Mouse (Mus musculus) myocyte (in vitro differentiated cells): Measurements from ENCODE around the gene Supt6. TPM values are rescaled to one million over a fixed set of nuclear protein-coding genes. Genes with fewer than 3 reads are reported as not detected.

Experiments
- H3K27me3 ChIP-seq: one replicate; pipeline ENCODE4 v1.6.1; 2011; ENCODE audit not compliant: control insufficient read depth, insufficient read depth, insufficient read length
- H3K36me3 ChIP-seq: one replicate; pipeline ENCODE4 v1.6.1; 2011; ENCODE audit not compliant: control insufficient read depth, insufficient read depth
- H3K4me2 ChIP-seq: one replicate; pipeline ENCODE4 v1.6.1; 2011; ENCODE audit warnings: low read depth, control low read depth
- H3K4me3 ChIP-seq: one replicate; pipeline ENCODE4 v1.5.1; 2011; ENCODE audit warnings: mild to moderate bottlenecking, control low read depth, moderate library complexity
- H3K79me2 ChIP-seq: one replicate; pipeline ENCODE4 v1.6.1; 2011; ENCODE audit not compliant: control insufficient read depth, insufficient read depth
- H3ac ChIP-seq: one replicate; pipeline ENCODE4 v1.6.1; 2011; ENCODE audit not compliant: control insufficient read depth, insufficient read length
- CEBPB ChIP-seq: IDR thresholded peaks from 2 replicates; pipeline ENCODE4 v1.6.1; 2011; ENCODE audit warnings: mild to moderate bottlenecking, moderate library complexity; ENCODE audit not compliant: poor library complexity, insufficient read depth, severe bottlenecking
- E2F4 ChIP-seq: IDR thresholded peaks from one replicate; pipeline ENCODE4 v1.6.1; 2011; ENCODE audit warnings: mild to moderate bottlenecking, control low read depth, moderate library complexity; ENCODE audit not compliant: insufficient read depth
- MAX ChIP-seq: IDR thresholded peaks from one replicate; pipeline ENCODE4 v1.6.1; 2011; ENCODE audit warnings: low read depth, mild to moderate bottlenecking, control low read depth
- MYOD1 ChIP-seq, 3 experiments: IDR thresholded peaks; one replicate each; pipeline ENCODE4 v1.6.1; 2011; ENCODE audit warnings: control low read depth in 2 of 3, low read depth in 2 of 3, mild to moderate bottlenecking in 2 of 3, moderate library complexity in 1 of 3; ENCODE audit not compliant: insufficient read length in 2 of 3, control insufficient read depth in 1 of 3
- MYOG ChIP-seq, 3 experiments: IDR thresholded peaks; one replicate each; pipeline ENCODE4 v1.6.1; 2011; ENCODE audit warnings: control low read depth in 2 of 3, low read depth in 2 of 3, mild to moderate bottlenecking in 2 of 3; ENCODE audit not compliant: insufficient read length in 2 of 3, control insufficient read depth in 1 of 3, insufficient read depth in 1 of 3
- POLR2A ChIP-seq: IDR thresholded peaks from one replicate; pipeline ENCODE4 v1.6.1; 2011; ENCODE audit warnings: low read depth, mild to moderate bottlenecking, control low read depth, moderate library complexity; ENCODE audit not compliant: insufficient read length
- POLR2AphosphoS2 ChIP-seq: IDR thresholded peaks from one replicate; pipeline ENCODE4 v1.6.1; 2011; ENCODE audit warnings: low read depth, control low read depth; ENCODE audit not compliant: insufficient read length
- REST ChIP-seq: IDR thresholded peaks from one replicate; pipeline ENCODE4 v1.6.1; 2011; ENCODE audit warnings: mild to moderate bottlenecking, control low read depth, moderate library complexity; ENCODE audit not compliant: insufficient read depth, insufficient read length
- SRF ChIP-seq: IDR thresholded peaks from one replicate; pipeline ENCODE4 v1.6.1; 2011; ENCODE audit warnings: low read depth; ENCODE audit not compliant: control insufficient read depth, insufficient read length
- TCF12 ChIP-seq: IDR thresholded peaks from one replicate; pipeline ENCODE4 v1.6.1; 2011; ENCODE audit warnings: mild to moderate bottlenecking, control low read depth; ENCODE audit not compliant: poor library complexity, insufficient read depth, severe bottlenecking
- TCF3 ChIP-seq: IDR thresholded peaks from one replicate; pipeline ENCODE4 v1.6.1; 2011; ENCODE audit warnings: low read depth, control low read depth; ENCODE audit not compliant: insufficient read length
- USF1 ChIP-seq: IDR thresholded peaks from one replicate; pipeline ENCODE4 v1.6.1; 2011; ENCODE audit warnings: low read depth, mild to moderate bottlenecking, control low read depth, moderate library complexity
- polyA plus RNA-seq: library from polyadenylated mRNA; unstranded; fragments of >200 nt; fragmentation: generic; extraction: Trizol; gene quantifications from one replicate; pipeline ENCODE4 v1.2.1, GENCODE M21; 2012; ENCODE audit warnings: missing spikeins

The Supt6 gene
- polyA plus RNA-seq, 1 experiment, result 42.3 TPM

DNA sequence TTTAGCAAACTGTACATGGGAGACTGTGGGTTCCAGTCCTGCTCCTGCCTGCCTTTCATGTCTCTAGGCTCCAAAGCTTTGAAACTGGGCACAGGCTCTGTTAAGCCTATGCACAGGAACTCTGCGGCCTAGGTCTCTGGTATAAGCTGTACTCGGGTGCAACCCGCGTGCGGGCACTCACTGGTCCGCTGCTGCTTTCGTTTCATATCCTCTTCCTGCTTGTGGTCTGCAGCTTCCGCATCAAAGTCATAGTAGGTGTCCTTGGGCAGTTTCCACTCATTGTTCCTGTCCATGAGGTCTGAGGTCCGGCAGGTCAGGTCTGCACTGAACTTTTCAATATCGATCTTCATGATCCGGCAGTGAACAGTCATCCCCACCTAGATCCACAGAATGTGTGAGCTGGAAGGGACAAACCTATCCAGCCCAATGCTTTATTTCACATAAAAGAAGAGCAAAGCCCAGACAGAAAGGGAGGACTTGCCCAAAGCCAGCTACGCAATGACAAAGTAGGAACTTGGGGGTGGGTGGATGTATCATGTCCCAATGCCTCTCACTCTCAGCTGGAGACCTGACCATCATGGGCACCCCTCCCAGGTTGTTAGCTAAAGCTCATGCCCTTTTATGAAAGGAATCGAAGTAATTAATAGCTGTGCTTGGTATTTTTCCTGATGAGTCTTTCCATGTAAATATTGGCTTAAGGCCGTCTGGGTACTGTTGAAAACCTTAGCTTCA, 32.5 kb downstream of the Supt6 start:
- Histone ChIP-seq H3K27me3 (no peaks in the 10 kb centered on the region), H3K4me2 (no peak overlapping the region), H3ac (no peak overlapping the region), H3K4me3 (no peak overlapping the region), H3K36me3 (peaks cover 82% of the 10 kb centered on the region), H3K79me2 (no peaks in the 10 kb centered on the region)
- no peak for TF ChIP-seq MAX
- TF ChIP-seq REST, result no peak
- TF ChIP-seq E2F4, result no peak
- TF ChIP-seq SRF, result no peak
- no peak for TF ChIP-seq MYOD1 (IDR thresholded peaks at IDR 0.05; ENCODE audit: control insufficient read depth in 1 of 3, insufficient read length in 2 of 3, low read depth in 2 of 3)
- TF ChIP-seq MYOG (IDR thresholded peaks at IDR 0.05; ENCODE audit: control insufficient read depth in 1 of 3, insufficient read depth in 1 of 3, insufficient read length in 2 of 3, low read depth in 2 of 3), result no peak
- TF ChIP-seq TCF3, result no peak
- TF ChIP-seq TCF12, result no peak
- TF ChIP-seq USF1, result no peak
- TF ChIP-seq POLR2AphosphoS2, result no peak

DNA sequence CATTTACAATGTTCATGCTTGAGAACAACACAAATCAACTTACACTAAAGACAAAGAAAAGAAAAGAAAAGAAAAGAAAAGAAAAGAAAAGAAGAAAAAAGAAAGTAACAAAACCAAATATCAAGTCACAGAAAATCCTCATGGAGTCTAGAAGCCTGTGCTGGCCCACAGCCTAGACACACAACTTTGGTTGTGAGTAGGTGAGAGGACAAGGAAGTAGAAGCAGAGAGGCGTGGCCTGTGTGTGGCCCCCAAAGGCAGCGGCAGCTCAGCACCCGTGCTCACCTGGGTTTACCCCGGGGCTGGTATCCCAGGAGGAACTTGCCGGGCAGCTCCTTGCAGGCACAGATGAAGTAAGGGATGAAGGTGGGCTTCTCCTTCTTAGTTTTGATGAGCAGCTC, 34.3 kb downstream of the Supt6 start:
- Histone ChIP-seq H3K4me2 (no peak overlapping the region), H3ac (no peak overlapping the region), H3K36me3 (peaks cover 65% of the 10 kb centered on the region), H3K79me2 (no peaks in the 10 kb centered on the region), H3K4me3 (no peak overlapping the region), H3K27me3 (no peaks in the 10 kb centered on the region)
- TF ChIP-seq E2F4, result no peak
- TF ChIP-seq REST, result no peak
- TF ChIP-seq MYOG (IDR thresholded peaks at IDR 0.05; ENCODE audit: control insufficient read depth in 1 of 3, insufficient read depth in 1 of 3, insufficient read length in 2 of 3, low read depth in 2 of 3), result no peak
- TF ChIP-seq TCF12, result no peak
- no peak for TF ChIP-seq USF1
- no peak for TF ChIP-seq SRF
- TF ChIP-seq POLR2AphosphoS2, result no peak
- no peak for TF ChIP-seq POLR2A
- no peak for TF ChIP-seq MYOD1 (IDR thresholded peaks at IDR 0.05; ENCODE audit: control insufficient read depth in 1 of 3, insufficient read length in 2 of 3, low read depth in 2 of 3)
- no peak for TF ChIP-seq MAX
- no peak for TF ChIP-seq CEBPB
- TF ChIP-seq TCF3, result no peak

GRCm38 (mm10) chr11:78210615-78211014, 35.2 kb downstream of the Supt6 start:
- Histone ChIP-seq H3K36me3 (peaks cover 58% of the 10 kb centered on the region), H3ac (no peak overlapping the region), H3K79me2 (no peaks in the 10 kb centered on the region), H3K4me2 (no peak overlapping the region), H3K27me3 (no peaks in the 10 kb centered on the region), H3K4me3 (no peak overlapping the region)
- TF ChIP-seq MYOG (IDR thresholded peaks at IDR 0.05; ENCODE audit: control insufficient read depth in 1 of 3, insufficient read depth in 1 of 3, insufficient read length in 2 of 3, low read depth in 2 of 3) (no peak), MAX (no peak), POLR2A (no peak), E2F4 (no peak), USF1 (no peak), TCF3 (no peak), TCF12 (no peak), REST (no peak), MYOD1 (IDR thresholded peaks at IDR 0.05; ENCODE audit: control insufficient read depth in 1 of 3, insufficient read length in 2 of 3, low read depth in 2 of 3) (no peak), CEBPB (no peak), POLR2AphosphoS2 (no peak), SRF (no peak)

DNA sequence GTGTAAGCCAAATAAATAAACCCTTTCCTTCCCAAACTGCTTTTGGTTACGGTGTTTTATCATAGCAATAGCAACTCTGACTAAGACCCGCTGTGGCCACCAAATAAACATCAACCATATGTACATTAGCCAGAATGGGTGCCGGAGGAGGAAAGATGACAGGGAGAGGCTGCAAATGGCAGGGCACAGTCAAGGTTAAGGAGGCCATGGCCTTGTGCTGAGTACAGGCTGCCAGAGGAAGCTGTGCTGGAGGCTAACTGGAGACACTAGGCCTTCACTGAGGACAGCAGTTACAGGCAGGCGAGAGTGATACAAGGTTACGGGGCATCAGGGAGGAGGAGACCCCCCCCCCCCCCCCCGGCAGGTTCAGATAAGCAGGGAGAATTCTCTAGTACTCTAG, 35.9 kb downstream of the Supt6 start:
- no peak overlapping the region for H3K4me3 ChIP-seq
- H3K27me3 ChIP-seq, result no peaks in the 10 kb centered on the region
- no peak overlapping the region for H3K4me2 ChIP-seq
- TF ChIP-seq REST, result no peak
- TF ChIP-seq MAX, result no peak
- no peak for TF ChIP-seq MYOD1 (IDR thresholded peaks at IDR 0.05; ENCODE audit: control insufficient read depth in 1 of 3, insufficient read length in 2 of 3, low read depth in 2 of 3)
- TF ChIP-seq TCF3, result no peak
- TF ChIP-seq POLR2AphosphoS2, result no peak
- TF ChIP-seq USF1, result no peak
- no peak for TF ChIP-seq E2F4
- no peak for TF ChIP-seq MYOG (IDR thresholded peaks at IDR 0.05; ENCODE audit: control insufficient read depth in 1 of 3, insufficient read depth in 1 of 3, insufficient read length in 2 of 3, low read depth in 2 of 3)
- TF ChIP-seq TCF12, result no peak
- H3ac ChIP-seq, result no peak overlapping the region
- no peaks in the 10 kb centered on the region for H3K79me2 ChIP-seq
- peaks cover 57% of the 10 kb centered on the region for H3K36me3 ChIP-seq
